Mouse (Mus musculus) layer of hippocampus, adult 6 months (tissue): ENCODE measurements around the gene Abhd16a. TPM values are rescaled to one million over a fixed set of nuclear protein-coding genes. Genes with fewer than 3 reads are reported as not detected.

ENCODE experiments used
- long read RNA-seq, 2 experiments: library from polyadenylated mRNA; unstranded; transcript quantifications; one replicate each; pipeline ENCODE4 v2.0.0; 2019 to 2020
- polyA plus RNA-seq: library from polyadenylated mRNA; unstranded; fragments of <200 nt; fragmentation: Nextera tagmentation; gene quantifications from 2 replicates; pipeline ENCODE4 v1.2.3, GENCODE M21; 2021

Gene Abhd16a
- 86.3 and 93.9 TPM in 2 replicates for polyA plus RNA-seq
- long read RNA-seq, experiment 1, transcript Abhd16a-201 (20 exons, 1,945 nt), result major isoform, 212 of 268 reads
- long read RNA-seq, experiment 1, partial matches to known transcripts, result 42 of 268 reads
- long read RNA-seq, experiment 1, other reads (novel, unspliced or antisense), result 14 of 268 reads
- long read RNA-seq, experiment 2, transcript Abhd16a-201 (20 exons, 1,945 nt), result major isoform, 645 of 723 reads
- long read RNA-seq, experiment 2, partial matches to known transcripts, result 18 of 723 reads
- long read RNA-seq, experiment 2, other reads (novel, unspliced or antisense), result 56 of 723 reads

DNA sequence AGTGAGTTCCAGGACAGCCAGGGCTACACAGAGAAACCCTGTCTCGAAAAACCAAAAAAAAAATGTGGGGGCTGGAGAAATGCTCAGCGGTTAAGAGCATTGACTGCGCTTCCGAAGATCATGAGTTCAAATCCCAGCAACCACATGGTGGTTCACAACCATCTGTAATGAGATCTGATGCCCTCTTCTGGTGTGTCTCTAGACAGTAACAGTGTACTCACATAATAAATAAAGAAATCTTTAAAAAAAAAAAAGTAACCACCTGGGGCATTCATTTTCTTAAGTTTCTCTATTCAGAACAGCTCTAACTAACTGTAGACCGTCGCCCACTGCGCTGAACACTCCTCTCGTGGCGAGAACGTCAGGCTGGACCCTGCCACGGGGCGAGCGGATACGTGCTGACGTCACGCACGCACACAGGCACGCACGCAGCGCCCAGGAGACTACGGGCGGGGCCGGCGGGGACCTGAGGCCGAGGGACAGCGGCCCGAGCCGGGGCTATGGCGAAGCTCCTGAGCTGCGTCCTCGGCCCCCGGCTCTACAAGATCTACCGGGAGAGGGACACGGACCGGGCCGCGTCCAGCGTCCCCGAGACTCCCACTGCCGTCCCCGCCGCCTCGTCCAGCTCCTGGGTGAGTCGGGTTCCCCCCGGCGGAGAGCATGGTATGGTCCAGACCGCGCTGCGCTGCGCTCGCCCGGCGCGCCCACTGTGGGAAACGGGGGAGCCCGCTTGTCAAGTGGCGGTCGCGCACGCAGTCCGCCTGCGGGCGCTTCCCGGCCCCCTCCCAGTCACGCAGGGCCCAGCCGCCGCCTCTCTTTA is at the start of gene Abhd16a:
TSS of gene Abhd16a (plus strand) at position 439 of the 820 bp plus-strand sequence.

DNA sequence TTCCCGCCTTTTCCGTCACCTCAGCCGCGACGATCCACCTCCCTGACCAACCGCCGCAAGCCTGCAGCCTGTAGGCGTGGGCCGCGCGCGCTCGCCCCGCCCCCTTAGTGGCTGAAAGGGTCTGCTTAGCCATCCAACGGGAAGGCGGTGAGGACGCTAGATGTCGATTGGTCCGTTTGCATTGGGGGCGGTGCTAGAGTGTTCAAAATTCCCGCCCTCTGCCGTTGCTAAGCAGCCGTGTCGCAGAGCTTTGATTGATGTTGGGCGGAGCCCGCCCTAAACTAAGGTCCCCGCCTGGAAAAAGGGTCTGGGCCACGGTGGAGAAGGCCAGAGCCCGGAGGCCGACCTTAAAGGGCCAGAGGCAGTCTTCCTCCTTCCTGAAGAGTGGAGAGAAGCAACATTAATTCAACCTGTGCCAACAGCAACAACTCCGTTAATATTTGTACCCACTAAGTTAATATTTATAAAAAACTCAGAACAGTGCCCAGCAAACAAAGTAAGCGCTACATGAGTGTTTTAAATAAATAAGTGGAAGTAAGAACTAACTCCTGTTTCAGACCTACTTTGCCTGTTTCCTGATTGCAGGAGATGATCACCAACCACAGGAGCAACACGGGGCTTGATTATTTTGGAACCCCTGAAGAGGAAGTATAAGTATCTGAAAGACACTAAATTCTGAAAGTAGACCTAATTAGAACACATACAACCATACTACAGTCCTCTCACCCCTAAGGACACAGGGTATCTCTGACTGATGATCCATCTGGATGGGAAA is 42.2 kb upstream of the Abhd16a start, which contains the start of gene Msh5:
TSS of gene Msh5 (minus strand) at position 65 of the 775 bp plus-strand sequence.

DNA sequence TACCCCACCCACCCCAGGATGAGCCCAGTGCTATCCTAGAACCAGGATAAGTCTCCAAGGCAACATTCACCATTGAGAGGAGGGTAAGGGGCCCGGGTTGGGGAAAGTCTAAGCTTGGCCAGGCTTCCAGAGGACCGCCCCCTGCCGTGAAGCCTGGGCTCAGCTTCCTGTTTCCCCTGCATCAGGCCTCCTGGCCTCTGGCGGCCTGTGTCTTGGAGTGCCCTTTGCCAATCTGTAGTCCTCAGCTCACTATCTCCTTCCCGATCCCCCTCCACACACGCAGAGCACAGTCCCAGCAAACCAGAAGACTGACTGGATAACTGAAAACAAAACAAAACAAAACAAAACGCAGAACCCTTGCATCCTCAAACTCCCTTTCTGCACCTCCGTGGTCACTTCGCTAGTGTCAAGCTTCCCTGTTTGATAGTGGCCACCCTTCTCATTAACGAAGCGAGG is 39.5 kb upstream of the Abhd16a start, which contains the start of gene Clic1:
TSS of gene Clic1 (plus strand) at position 406 of the 456 bp plus-strand sequence.

DNA sequence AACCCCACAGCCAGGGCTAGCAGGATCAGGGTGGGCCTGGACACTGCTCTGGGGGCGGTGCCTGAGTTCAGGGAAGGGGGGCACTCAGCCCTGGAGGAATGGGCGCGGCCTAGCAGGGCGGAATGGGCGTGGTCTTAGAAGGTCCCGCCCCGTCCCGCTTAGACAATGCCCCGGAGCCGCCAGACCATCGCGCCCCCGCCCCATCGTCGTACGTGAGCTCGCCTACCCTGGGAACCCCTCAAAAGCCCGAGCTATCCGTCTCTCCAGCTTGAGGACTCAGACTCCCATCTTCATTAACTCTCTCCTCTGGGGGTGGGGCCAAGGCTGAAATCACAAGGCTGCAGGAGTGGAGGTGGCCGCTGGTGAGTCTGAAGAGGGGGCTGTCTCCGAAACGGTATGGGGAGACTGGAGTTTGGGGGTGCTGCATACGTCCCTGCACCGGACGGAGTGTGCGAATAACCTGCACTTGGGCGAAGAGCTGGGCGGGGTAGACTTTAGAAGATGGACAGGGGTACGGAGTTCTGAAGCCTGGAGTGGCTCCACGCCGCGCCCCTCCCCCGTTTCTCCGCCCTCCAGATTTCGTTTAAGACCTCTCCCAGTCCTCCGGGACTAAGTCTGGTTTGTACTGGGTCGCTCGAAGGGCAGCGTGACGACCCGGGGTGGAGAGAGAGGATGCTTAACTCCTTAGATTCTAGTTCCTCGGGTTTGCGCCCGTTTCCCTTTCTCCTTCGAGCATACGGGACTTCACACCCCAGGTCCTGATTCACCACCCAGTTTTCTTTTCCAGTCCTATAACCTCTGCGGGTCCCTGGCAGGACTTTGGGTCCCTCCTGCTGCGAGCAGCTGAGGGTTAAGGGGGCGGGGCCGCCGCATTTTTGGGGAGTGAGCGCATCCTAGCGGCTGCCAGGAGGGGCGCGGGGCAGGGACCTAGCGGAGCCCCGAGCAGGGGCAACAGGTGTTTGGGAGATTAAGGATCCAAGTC is 29.9 kb upstream of the Abhd16a start, which contains the start of gene Ddah2:
TSS of gene Ddah2 (plus strand) at position 125 of the 982 bp plus-strand sequence.

DNA sequence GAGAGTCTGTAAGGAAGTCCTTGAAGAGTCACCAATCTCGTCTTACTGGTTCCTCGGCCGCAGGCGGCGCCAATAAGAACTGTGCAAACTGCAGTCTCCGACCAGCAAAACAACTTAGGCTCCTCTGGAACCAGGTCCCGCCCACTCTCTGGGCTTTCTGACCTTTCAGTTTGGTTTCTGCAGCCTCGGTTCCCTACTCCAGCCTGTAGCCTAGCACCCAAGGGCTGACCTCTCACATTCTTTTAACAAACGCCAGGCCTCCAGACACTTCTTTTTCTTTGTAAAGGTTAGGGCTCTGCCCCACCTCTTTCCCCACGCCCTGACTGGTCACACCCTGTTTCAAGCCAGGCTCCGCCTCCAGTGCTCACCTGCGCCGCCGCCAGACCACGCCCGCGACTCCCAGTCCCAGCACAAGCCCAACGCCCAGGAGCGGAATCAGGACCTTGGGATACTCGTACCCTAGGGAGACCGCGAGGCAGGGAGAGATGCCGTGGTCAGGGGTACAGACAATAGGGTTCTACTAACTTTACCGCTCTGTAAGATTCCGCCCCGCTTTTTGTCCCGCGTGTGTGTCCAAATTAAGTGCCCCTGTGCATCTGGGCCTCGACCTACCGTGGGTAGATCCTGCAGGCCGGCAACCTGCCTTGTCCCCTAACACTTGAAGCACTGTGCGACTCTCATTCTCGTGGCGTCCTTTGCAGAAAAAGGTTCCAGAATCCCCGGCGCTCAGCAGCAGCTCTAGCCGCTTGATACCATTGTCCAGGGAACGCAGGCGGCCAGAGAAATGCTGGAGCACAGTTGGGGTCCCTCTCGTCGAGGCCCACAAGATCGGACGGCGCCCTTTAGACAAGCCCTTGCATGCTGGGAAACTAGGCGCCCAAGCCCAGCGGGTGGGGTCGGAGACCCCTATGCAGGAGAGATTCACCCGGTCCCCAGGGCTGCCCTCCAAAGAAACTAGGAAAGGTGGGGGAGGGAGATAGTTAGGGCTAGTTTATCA is 23.8 kb upstream of the Abhd16a start, which contains the start of gene Ly6g6c:
TSS of gene Ly6g6c (plus strand) at position 438 of the 997 bp plus-strand sequence.

DNA sequence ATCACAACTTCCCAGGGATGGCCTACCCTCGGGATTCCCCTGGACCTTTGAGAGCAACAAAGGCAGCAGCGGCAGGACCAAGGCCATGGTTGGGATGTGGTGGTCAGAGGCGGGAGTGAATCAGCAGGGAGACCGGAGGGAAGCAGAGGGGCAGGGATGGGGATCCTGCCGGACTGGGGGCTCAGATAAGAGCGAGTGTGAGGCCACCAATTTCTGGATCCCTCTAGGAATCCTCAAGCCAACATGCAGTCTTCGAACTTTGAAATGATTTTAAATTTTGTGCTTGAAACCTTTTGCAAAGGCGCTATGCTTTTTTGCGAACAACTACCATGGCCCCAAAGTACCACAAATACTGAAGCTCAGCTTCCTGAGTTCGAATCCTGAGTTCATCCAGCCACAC is 23.0 kb upstream of the Abhd16a start, which contains the start of gene Mpig6b:
TSS of gene Mpig6b (minus strand) at position 101 of the 400 bp plus-strand sequence.

DNA sequence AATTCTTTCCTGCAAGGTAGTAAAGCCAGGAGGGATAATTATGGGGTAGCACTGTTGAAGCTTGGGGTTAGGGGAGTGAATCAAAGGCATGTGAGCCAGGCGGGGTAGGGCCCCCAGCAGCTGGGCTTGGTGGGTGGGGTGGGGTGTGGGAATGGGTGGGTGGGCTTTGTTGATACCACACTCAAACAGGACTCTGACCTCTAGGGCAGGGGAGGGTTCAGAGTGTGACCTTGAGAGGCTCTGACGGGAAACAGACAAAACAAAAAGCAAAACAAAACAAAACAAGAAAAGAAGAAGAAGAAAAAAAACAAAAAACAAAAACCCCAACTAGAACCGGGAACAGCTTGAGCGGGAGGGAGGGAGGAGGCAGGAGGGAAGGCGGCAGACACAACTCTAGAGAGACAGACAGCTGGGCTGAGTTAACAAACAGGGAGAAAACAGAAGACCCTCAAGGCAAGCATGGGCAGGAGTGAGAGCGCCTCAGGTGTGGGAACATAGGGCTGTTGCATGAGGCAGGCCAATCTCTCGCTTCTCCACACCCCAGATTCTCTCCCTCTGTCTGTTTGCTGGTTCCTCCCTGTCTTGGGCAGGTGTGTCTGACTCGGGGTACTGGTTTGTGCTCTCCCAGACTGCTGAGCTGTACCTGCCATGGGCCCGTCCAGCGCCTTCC is 12.4 kb upstream of the Abhd16a start, which contains the start of gene Ly6g6e:
TSS of gene Ly6g6e (plus strand) at position 396 of the 670 bp plus-strand sequence.

DNA sequence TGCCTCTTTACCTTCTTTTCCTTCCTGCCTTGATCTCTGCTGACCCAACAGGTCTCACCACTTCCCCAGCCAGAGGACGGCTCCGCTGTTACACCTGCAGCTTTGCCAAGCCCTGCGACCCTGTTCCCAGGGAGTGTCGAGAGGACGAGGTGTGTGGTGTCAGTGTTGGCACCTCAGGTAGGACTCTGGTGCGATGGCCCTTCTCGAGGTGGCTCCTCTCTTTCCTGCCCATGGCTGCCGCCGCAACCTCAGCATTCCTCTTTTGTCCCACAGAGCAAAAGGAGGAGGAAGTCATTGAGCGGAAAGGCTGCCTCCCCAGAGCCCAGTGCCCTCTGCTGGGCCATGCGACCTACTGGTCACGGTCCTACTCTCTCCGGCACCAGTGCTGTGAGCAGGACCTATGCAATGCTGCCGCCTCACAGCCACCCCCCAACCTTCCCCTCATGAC is 11.3 kb upstream of the Abhd16a start, which contains the start of gene Ly6g6d:
TSS of gene Ly6g6d (minus strand) at position 280 of the 448 bp plus-strand sequence.

DNA sequence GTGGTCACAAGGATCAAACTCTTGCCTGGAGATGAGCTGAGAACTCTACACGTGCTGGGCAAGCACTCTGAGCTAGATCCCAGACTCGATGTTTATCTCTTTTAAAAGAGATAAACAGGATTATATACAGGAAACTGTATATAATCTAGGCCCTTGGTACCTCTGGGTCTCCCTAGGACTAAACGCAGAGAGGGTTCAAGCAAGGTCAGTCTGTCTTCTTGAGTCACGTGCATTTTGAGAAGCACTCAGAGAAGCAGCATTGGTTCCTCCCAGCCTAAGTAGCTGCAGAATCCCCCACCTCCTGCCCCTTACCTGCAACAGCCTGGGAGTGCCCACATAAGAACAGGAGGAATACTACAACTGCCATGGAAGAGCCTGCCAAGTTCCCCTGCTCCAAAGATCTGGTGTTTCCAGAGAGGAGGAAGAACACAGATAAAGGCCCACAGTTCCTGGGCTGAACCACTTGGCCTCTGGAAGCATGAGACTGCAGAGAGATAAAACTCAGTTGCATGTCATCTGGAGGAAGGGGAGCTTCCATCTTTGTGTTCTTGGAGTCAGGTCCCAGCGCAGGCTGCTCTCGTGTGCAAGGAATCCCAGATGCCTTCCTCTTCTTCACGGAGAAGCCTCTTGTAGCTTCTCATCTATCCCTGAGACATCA is 3.7 kb upstream of the Abhd16a start, which contains the start of gene Ly6g6f:
TSS of gene Ly6g6f (minus strand) at position 403 of the 658 bp plus-strand sequence.

DNA sequence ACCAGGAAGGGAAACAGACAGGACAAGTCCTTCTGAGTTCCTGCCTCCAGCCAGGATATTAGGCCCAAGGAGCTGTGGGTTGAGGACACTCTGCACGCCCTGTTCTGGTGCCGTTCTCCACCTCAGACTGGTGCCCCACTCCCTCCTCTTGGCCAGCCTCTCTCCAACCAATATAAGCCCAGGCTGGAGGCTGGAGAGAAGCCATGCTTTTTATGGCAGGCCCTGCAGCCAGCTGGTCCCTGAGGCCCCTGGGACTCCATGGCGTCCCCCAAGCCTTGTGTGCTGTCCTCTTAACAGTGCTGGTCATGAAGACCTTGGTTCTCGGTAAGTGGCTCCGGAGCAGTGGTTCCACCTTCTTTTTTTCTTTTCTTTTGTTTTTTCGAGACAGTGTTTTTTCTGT is 19.0 kb downstream of the Abhd16a start, which contains the start of gene Ly6g5c:
TSS of gene Ly6g5c (plus strand) at position 183 of the 400 bp plus-strand sequence.

DNA sequence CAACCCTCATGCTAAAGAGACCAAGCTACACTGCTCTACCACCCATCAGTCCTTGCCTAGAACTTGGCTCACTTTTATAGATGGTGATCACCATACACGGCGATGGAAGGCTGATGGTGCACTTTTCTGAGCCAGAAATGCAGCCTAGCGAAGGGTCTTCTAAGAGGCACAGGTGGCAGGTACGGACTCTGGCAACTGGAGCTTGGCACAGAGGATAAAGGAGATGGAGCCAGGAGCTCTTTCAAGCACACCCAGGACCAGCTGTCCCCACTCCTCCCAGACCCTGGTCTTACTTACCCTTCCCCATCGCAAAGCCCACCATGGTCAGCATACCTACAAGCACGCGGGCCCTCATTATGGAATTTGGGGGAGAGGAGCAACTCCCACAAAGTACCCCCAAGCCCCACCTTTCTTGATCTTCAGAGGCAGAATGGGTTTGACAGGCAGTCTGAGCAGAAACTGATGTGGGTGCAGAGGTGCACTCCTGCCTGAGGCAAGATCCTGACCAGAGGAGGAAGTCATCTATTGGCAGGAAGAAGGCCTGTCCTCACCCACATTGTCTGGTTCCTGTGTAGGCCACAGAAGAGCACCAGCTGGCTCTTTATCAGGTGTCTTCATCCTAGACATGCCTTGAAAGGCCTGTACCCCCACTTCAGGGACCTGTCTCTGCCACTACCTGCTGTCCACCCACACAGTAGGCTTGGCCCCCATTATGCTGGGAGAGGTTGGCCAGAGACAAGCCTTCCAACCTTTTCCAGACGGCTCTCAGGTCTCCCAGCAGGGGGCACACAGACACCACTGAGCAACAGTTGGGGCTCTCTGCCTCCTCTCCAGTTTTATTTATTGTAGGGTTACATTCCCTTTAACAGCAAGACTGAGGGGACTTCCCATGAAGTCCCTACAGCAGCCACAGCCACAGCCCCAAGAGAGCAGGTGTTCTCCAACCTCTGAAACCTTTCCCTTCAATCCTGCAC is 26.3 kb downstream of the Abhd16a start, which contains the start of gene Ly6g5b:
TSS of gene Ly6g5b (minus strand) at position 383 of the 974 bp plus-strand sequence.

DNA sequence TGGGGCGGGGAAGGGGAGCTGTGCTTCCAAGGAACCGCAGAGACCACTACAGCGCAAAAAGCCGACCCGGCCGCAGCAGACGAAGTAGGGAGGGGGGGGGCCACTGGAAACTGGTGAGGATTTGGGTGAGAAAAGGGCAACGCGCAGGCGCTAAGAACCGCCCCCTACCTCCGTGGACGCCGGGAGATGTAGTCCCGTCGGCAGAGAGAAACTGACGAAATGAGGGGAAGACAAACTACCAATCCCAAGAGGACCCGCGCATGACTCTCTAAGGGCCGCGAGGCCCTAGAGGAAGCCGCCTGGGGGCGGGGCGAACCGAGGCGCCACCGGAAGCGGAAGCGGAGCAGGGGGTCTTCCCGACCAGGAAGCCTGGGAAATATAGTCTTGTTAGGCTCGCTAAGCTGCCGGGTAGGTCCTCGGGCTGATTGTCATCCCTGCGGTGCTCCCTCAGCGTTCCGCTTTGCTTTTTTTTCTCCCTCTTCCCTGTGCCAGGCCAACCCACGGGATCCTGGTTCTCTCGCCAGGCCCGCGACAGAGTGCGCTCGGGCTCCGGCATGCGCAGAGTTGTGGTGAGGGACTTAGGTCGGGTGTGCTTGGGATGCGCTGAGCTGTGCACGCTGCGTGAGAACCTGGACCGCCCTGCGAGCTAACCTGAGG is 32.2 kb downstream of the Abhd16a start, which contains the start of gene Gpank1:
TSS of gene Gpank1 (plus strand) at position 313 of the 657 bp plus-strand sequence.

DNA sequence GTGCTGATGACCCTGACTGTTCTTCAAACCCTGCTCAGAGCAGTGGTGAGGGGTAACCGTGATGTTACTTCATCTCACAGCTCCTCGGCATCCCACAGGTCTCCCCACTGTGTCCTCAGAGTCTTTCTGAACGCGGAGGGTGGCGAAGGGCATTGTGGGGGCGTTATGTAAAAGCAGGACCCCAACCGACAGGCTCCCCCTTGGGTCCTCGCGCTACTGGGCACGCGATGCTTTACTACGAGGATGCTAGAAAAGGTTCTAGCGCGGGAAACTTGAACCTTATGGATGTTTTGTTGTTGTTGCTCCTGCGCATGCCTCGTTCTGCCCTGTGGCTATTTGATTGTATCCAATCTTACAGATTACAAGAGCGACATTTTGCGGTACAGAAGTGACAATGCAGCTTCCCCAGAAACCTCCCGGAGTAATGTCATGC is 32.8 kb downstream of the Abhd16a start, which contains the start of gene Csnk2b:
TSS of gene Csnk2b (minus strand) at position 183 of the 433 bp plus-strand sequence.

DNA sequence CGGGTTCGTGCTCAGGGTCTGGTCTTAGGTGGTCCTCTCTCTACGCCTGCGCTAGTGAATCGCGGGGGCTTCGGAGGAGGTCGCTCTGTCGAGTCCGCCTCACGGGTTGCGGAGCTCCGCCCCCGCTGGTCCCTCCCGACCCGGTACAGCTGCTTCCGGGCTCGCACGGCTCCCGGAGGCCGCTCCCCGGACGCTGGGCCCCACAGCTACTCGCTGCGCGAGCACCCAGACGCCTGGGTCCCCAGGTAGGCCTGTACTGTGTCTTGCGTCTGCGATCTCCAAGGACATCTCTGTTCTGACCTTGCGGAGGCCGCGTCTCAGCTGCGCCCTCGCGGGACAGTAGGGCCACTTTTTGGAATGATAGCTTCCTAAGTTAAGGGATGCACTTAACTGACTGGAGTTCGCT is 37.1 kb downstream of the Abhd16a start, which contains the start of gene D17H6S53E:
TSS of gene D17H6S53E (plus strand) at position 168 of the 406 bp plus-strand sequence.

DNA sequence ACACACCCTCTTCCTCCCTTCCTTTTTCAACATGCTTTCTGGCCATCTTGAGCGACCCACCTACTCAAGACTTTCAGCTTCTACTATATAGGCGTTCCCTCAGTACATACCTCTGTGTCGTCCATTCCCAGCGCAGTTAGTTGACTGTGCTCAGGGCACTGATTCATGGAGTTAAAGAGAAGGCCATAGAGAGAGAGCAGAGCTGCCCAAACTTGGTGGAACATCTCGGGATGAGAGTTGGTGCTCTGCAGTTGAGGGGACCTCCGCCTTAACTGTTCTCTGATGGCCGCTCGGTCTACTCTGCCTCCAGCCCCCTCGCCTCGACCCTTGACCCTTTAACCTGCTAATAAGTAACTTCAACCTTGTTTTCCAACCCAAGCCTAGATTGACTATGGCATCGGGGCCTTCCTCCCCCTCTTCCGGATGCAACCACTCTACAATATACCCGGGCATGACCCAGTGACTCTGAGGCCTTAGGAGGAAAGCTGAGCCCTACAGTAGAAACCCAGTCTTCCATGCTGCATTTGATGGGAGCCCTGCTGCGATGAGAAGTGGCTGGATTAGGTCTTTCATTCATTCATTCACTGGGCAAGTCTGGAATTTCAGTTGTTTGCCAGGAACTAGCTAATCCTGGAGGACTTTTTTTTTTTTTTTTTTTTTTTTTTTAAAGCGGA is 42.6 kb downstream of the Abhd16a start, which contains the start of gene Apom:
TSS of gene Apom (minus strand) at position 551 of the 674 bp plus-strand sequence.

